Mouse (Mus musculus): ENCODE measurements around the gene Chn2.

Gene Chn2

GRCm38 (mm10) chr6:54333116-54333651, 293.8 kb downstream of the Chn2 start:
- no peak for DNase-seq (ENCODE audit: low spot score in 2 of 2)

GRCm38 (mm10) chr6:54333652-54334396, 294.5 kb downstream of the Chn2 start:
- no peak for DNase-seq (ENCODE audit: low spot score in 2 of 2)

GRCm38 (mm10) chr6:54337321-54337720, 298.0 kb downstream of the Chn2 start:
- DNase-seq (ENCODE audit: low spot score in 2 of 2) = no peak

GRCm38 (mm10) chr6:54341133-54341532, 301.8 kb downstream of the Chn2 start:
- no peak for DNase-seq (ENCODE audit: low spot score in 2 of 2)

- DNase-seq (ENCODE audit: low spot score in 2 of 2) = no peak
These were observed 302.9 kb downstream of the Chn2 start for GRCm38 (mm10) chr6:54342223-54342622.
